ENCODE assay signal across 12 mouse cellular contexts in genomic region chr8:124911938-124912872, GRCm38 (mm10). TPM values are rescaled to one million over a fixed set of nuclear protein-coding genes. Genes with fewer than 3 reads are reported as not detected.
DNase-seq lines count a peak whose midpoint lies in the region; ATAC-seq lines count a peak whose summit lies in the region.
"Had no signal": no experiment of that assay in that cellular context is flagged by ENCODE, and none has a peak within 500 bp of the region (broad histone marks: within the 10 kb centered on the region; RNA-seq: fewer than 3 reads in every experiment).

No protein-coding gene starts in this region.

- no peaks in the 10 kb centered on the region for H3K27me3 ChIP-seq in kidney, embryonic 14.5 days (ENCODE audit: control insufficient read depth, insufficient read depth, low read length)
- H3K27me3 ChIP-seq: hindbrain, embryonic 15.5 days; limb, embryonic 13.5 days; megakaryocyte, embryonic 14.5 days had no signal

- no peak for ATAC-seq in kidney, embryonic 14.5 days (ENCODE audit: low FRiP score, low TSS enrichment)
- ATAC-seq in common myeloid progenitor, adult 5-6 weeks (replicated peaks; ENCODE audit: low read depth, poor library complexity, severe bottlenecking): peak; percentile 72
- ATAC-seq in megakaryocyte progenitor cell, adult 5-6 weeks (replicated peaks; ENCODE audit: poor library complexity): peak; percentile 71

- peak; percentile 45 for DNase-seq in kidney, adult 18-20 months
- peak; percentile 52 for DNase-seq in adipocyte (ENCODE audit: low spot score)
- DNase-seq in layer of hippocampus, adult 8-10 months (ENCODE audit: low spot score in 2 of 2): no peak
- no peak for DNase-seq in thymus, postnatal 0 days (ENCODE audit: low spot score)
- DNase-seq: right cerebral cortex, adult 18-20 months had no signal

- WGBS in kidney, embryonic 14.5 days: 72% methylated on average over 17 of the region's 17 CpGs

- no peak overlapping the region for H3K4me2 ChIP-seq in kidney, embryonic 14.5 days (replicated peaks; ENCODE audit: low read depth, low read length)
- H3K4me2 ChIP-seq: hindbrain, embryonic 15.5 days; limb, embryonic 13.5 days had no signal

- no peaks in the 10 kb centered on the region for H3K9me3 ChIP-seq in kidney, embryonic 14.5 days (ENCODE audit: control insufficient read depth, low read length)
- H3K9me3 ChIP-seq: hindbrain, embryonic 15.5 days; limb, embryonic 13.5 days had no signal

- no peak overlapping the region for H3K27ac ChIP-seq in kidney, embryonic 14.5 days (ENCODE audit: low read depth, low read length)
- H3K27ac ChIP-seq: hindbrain, embryonic 15.5 days; limb, embryonic 13.5 days had no signal

- H3K9ac ChIP-seq in kidney, embryonic 14.5 days (ENCODE audit: low read depth, low read length): no peak overlapping the region
- H3K9ac ChIP-seq: hindbrain, embryonic 15.5 days; limb, embryonic 13.5 days had no signal

- 0 out of 2 replicates have a peak, but pooled peaks cover 5% of the 10 kb centered on the region for H3K4me1 ChIP-seq in kidney, embryonic 14.5 days (ENCODE audit: control insufficient read depth, insufficient read depth, low read length)
- H3K4me1 ChIP-seq: hindbrain, embryonic 15.5 days; limb, embryonic 13.5 days had no signal

- H3K36me3 ChIP-seq in kidney, embryonic 14.5 days (ENCODE audit: control insufficient read depth, insufficient read depth, low read length): peaks cover 73% of the 10 kb centered on the region

- H3K4me3 ChIP-seq in kidney, embryonic 14.5 days (ENCODE audit: low read length): no peak overlapping the region
- H3K4me3 ChIP-seq: hindbrain, embryonic 15.5 days; limb, embryonic 13.5 days; megakaryocyte, embryonic 14.5 days; myocyte had no signal

RNA-seq across cellular contexts. Expression of gene Sprtn, which starts 14.5 kb away (rescaled TPM):
- polyA plus RNA-seq in kidney, embryonic 14.5 days (2014; fragmentation: Nextera tagmentation; extraction: Ambion mirVana): 6.6 and 9.1 TPM in 2 replicates
- 25.7 and 26.8 TPM in 2 replicates for total RNA-seq in common myeloid progenitor, adult 5-6 weeks (2017)
- 15.7 and 19.1 TPM in 2 replicates for total RNA-seq in megakaryocyte progenitor cell, adult 5-6 weeks (2015)
- 19.6 and 25.5 TPM in 2 replicates for total RNA-seq in megakaryocyte progenitor cell, adult 5-6 weeks (2017)
- total RNA-seq in layer of hippocampus, adult 8-10 months (2022): 10 to 100 TPM; 13.2 to 16.5 (median 15.3) TPM
- polyA plus RNA-seq in thymus, postnatal 0 days (2015; fragmentation: Nextera tagmentation; extraction: Ambion mirVana): 11.0 and 13.5 TPM in 2 replicates

RNA-seq across cellular contexts. Expression of gene Exoc8, which starts 14.7 kb away (rescaled TPM):
- 5.4 and 8.1 TPM in 2 replicates for polyA plus RNA-seq in kidney, embryonic 14.5 days (2014; fragmentation: Nextera tagmentation; extraction: Ambion mirVana)
- 15.2 and 16.2 TPM in 2 replicates for total RNA-seq in common myeloid progenitor, adult 5-6 weeks (2017)
- total RNA-seq in megakaryocyte progenitor cell, adult 5-6 weeks (2015): 7.9 and 8.7 TPM in 2 replicates
- 12.8 and 17.7 TPM in 2 replicates for total RNA-seq in megakaryocyte progenitor cell, adult 5-6 weeks (2017)
- total RNA-seq in layer of hippocampus, adult 8-10 months (2022): 10 to 100 TPM; 33.0 to 34.5 (median 33.3) TPM
- polyA plus RNA-seq in thymus, postnatal 0 days (2015; fragmentation: Nextera tagmentation; extraction: Ambion mirVana): 7.0 and 9.2 TPM in 2 replicates

RNA-seq across cellular contexts. Expression of gene Egln1, which starts 36.9 kb away (rescaled TPM):
- polyA plus RNA-seq in kidney, embryonic 14.5 days (2014; fragmentation: Nextera tagmentation; extraction: Ambion mirVana): 15.8 and 16.0 TPM in 2 replicates
- 19.4 and 24.8 TPM in 2 replicates for total RNA-seq in common myeloid progenitor, adult 5-6 weeks (2017)
- total RNA-seq in megakaryocyte progenitor cell, adult 5-6 weeks (2015): 30.2 and 32.0 TPM in 2 replicates
- 21.9 and 25.0 TPM in 2 replicates for total RNA-seq in megakaryocyte progenitor cell, adult 5-6 weeks (2017)
- 10 to 100 TPM; 56.4 to 58.7 (median 58.4) TPM for total RNA-seq in layer of hippocampus, adult 8-10 months (2022)
- polyA plus RNA-seq in thymus, postnatal 0 days (2015; fragmentation: Nextera tagmentation; extraction: Ambion mirVana): 13.0 and 15.3 TPM in 2 replicates

RNA-seq across cellular contexts. Expression of gene 2810004N23Rik, which starts 49.3 kb away (rescaled TPM):
- 47.5 and 52.9 TPM in 2 replicates for polyA plus RNA-seq in kidney, embryonic 14.5 days (2014; fragmentation: Nextera tagmentation; extraction: Ambion mirVana)
- 69.2 and 77.3 TPM in 2 replicates for total RNA-seq in common myeloid progenitor, adult 5-6 weeks (2017)
- 29.7 and 35.7 TPM in 2 replicates for total RNA-seq in megakaryocyte progenitor cell, adult 5-6 weeks (2015)
- total RNA-seq in megakaryocyte progenitor cell, adult 5-6 weeks (2017): 68.5 and 72.1 TPM in 2 replicates
- 10 to 100 TPM; 18.2 to 23.4 (median 21.0) TPM for total RNA-seq in layer of hippocampus, adult 8-10 months (2022)
- polyA plus RNA-seq in thymus, postnatal 0 days (2015; fragmentation: Nextera tagmentation; extraction: Ambion mirVana): 39.1 and 42.3 TPM in 2 replicates

RNA-seq across cellular contexts. Expression of gene Gnpat, which starts 49.4 kb away (rescaled TPM):
- 79.3 and 122 TPM in 2 replicates for polyA plus RNA-seq in kidney, embryonic 14.5 days (2014; fragmentation: Nextera tagmentation; extraction: Ambion mirVana)
- total RNA-seq in common myeloid progenitor, adult 5-6 weeks (2017): 69.3 and 90.7 TPM in 2 replicates
- 108 and 116 TPM in 2 replicates for total RNA-seq in megakaryocyte progenitor cell, adult 5-6 weeks (2015)
- total RNA-seq in megakaryocyte progenitor cell, adult 5-6 weeks (2017): 103 and 104 TPM in 2 replicates
- total RNA-seq in layer of hippocampus, adult 8-10 months (2022): 10 to 100 TPM; 55.9 to 63.9 (median 62.1) TPM
- polyA plus RNA-seq in thymus, postnatal 0 days (2015; fragmentation: Nextera tagmentation; extraction: Ambion mirVana): 78.2 and 78.9 TPM in 2 replicates

Comparison
In these comparisons a context has a peak if more than half of its experiments do, and no peak if none do; other contexts are left out.
1. DNase-seq: peak in kidney, adult 18-20 months (single experiment) and adipocyte (single experiment); none in layer of hippocampus, adult 8-10 months (0 of 2) and thymus, postnatal 0 days (single experiment).